Mouse (Mus musculus): ENCODE results near the gene Ccr4.

The Ccr4 gene

DNA sequence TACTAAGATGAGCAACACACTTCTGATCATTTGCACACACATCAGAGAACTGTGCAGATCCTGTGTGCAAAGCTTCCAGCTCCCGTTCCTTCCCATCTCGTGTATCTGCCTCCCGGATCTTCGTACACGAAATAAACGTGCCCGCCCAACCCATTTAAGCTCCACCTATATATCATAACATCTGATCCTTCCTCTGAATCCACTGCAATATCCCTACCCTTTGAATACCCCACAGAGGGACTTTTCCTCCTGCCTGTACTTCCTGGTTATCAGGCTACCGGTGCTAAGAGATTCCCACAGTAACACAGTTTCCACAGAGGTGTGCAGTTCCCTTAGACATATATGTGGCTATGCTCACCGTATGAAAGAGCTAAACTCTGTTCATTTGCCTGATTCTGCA lies at the start of gene Ccr4:
Gene Ccr4, minus strand, starts transcription at position 101 of the 400 bp plus-strand sequence.
- DNase-seq (ENCODE audit: low spot score): no peak

DNA sequence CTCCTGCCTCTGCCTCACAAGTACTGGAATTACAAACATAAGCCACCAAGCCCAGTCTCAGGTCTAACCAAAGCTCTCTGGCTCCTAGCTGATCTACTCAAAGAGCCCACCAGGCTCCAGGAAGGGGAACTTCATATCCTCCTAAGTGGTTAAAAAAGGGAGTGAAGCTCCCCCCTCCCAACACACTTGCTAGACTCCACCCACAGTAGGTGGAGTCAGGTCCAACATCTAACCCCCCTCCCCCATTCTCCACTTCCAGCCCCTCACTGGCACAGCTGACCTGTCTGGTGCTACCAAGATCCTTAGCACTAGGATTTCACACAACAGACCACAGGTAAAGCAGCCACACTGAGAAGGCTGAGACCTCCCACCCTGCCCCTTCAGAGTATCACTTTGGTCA lies 49.1 kb upstream of the Ccr4 start:
- no peak for DNase-seq (ENCODE audit: low spot score)

GRCm38 (mm10) chr9:114550033-114550432 lies 45.3 kb upstream of the Ccr4 start:
- no peak for DNase-seq (ENCODE audit: low spot score)

- DNase-seq (ENCODE audit: low spot score): no peak
Measured at GRCm38 (mm10) chr9:114549117-114549516, 44.4 kb upstream of the Ccr4 start.

DNA sequence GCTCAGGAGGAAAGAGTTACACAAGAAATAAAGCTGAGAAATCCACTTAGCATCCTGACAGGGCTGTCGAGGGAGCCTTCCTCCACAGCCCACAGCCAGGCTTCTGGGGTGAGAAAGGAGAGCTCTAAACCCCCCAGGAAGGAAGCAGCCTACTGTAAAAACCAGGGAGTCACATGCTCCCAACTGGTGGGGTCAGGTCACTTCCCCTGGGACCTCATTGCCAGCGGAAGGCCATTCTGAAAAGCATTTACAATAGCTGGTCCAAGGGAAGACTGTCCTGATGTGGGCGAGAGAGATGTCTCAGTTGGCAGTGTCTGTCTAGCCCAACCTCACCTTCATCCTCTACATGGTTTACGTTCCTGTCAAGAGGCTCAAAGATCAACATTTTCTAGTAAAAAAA lies 43.8 kb upstream of the Ccr4 start:
- DNase-seq (ENCODE audit: low spot score): no peak

DNA sequence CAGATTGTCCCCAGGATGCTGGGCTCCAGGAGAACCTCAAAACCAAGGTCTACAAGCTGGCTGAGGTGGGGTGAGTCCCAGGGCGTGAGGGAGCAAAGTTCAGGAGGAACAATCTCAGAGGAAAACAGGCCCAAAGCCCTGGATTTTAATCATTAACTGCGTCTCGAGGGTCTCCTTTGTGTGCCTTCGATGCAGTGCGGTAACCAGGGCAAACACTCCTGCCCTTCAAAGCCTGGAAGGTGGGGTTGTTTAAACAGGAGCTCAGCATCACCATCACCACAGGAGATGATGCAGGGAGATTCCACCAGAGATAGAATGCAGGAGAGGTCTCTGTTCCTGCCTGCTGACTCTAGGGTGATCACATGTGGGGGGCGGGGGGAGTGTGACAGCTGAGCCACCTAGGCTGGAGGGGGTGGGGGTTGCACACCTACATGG lies 42.9 kb upstream of the Ccr4 start:
- no peak for DNase-seq (ENCODE audit: low spot score)

DNA sequence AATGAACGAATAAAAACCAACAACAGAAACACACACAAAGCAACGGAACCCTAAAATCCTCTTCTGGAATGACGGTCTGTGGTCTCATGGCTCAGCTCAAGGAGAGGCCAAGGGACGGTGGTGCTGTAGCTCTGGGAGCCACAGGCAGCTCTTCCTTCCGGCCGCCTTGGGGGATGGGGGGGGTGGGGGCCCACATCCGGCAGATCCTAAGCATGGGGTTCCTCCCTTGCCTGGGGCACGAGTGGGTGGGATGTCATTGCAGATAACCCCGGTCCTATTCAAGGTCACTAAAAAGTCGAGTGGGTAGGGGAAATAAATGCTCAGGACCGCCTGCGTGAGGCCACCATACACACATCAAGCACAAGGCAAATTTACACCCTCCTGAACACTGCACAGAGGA lies 42.0 kb upstream of the Ccr4 start:
- no peak for DNase-seq (ENCODE audit: low spot score)

GRCm38 (mm10) chr9:114544754-114545393 lies 40.2 kb upstream of the Ccr4 start:
- no peak for DNase-seq (ENCODE audit: low spot score)

DNA sequence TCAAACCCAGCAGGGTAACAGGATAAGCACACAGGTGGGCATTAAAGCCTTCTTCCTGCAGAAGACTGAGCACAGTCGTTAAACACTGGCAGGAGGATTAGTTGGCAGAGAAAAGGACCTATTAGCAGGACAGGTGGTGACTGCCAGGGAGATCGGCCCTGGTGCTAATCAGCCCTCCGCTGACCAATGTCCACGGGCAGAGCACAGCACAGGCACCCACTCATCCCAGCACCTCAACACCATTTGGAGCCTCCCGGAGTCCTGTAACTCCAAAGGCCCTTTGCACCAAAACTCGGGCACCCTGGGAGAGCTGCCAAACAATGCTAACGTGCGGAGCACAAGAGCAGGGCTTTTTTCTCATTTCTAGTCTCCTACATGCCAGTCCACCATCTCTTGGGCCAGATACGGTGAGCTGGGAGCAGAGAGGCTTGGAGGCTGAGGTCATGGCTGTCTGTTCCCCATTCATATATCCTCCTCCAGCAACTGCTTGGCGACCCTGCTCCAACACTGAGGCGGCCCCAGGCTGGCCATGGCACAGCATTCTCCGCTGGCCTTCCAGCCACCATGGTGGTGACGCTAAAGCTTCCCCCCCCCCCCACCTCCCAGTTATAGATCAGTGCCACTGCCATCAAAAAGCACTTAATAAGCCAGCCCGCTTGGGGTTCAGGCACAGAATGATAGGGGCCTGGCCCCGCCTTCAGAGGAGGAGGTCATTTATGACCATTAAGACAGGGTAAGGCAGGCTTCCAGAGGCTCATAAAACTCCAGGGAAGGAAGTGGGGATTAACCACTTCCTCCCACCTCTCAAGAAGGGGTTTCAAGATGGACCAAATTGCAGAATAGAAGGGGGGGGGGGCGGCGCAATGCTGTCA lies 39.4 kb upstream of the Ccr4 start:
- no peak for DNase-seq (ENCODE audit: low spot score)

DNA sequence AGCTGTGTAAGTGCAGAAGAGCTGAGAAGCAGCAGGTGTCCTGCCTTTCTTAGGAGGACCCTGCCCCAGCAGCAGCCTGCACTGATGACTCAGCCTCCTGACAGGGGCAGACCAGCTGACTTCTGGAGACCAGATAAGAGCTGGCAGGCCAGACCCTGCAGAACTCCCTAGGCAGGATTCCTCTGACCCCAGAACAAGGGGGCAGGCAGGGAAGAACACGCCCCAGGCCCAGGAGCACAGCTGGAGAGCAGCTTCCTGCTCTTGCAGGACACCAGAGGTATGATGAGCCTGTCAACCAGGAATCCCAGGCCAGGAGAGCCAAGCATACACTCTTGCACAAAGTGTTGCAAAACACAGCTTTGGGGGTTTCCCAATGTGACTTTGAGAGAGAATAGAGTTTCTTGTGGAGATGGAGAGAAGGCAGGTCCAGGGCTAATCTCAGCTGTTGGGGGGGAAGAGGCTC lies 36.6 kb upstream of the Ccr4 start:
- DNase-seq (ENCODE audit: low spot score): no peak

DNA sequence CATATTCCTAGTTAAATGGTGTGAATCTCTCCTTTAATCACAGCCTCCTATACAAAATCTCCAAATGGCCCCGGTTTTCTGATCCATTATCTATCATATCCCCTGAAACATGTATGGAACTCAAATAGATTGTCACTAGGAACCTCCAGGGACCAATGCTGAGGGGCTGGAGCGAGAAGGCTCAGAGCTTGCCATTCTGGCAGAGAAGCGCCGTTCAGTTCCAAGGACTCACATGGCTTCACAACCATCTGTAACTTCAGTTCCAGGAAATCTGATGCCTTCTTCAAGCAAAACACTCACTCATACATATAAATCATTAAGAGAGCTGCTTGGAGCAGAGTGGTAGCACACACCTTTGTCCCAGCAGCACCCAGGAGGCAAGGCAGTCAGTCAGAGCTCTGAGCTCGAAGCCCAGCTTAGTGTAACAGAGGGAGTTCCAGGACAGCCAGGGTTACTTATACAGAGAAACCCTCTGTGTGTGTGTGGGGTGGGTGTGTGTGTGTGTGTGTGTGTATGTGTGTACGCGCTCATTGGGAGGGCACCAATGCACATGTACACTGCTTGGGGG lies 34.4 kb upstream of the Ccr4 start:
- DNase-seq (ENCODE audit: low spot score): no peak

DNA sequence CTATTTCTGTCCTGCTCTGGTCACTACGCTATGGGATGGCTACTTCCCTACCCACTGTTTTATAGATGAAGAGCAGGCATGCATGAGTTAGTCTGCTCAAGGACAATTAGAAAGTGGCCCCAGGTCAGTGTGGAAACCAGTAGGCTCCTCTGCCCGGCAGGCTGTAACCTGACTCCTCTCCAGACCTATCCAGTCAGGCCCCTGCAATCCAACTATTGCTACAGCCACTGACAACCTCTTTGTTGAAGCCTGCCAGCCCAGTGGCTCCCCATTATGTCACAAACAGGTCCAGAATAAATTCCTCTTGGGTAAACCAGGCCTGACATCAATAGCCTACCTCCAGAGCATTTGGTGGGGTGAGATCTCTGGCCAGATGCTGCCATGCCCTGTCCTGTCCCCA lies 31.9 kb upstream of the Ccr4 start:
- no peak for DNase-seq (ENCODE audit: low spot score)

GRCm38 (mm10) chr9:114534747-114535517 lies 30.2 kb upstream of the Ccr4 start:
- no peak for DNase-seq (ENCODE audit: low spot score)

- no peak for DNase-seq (ENCODE audit: low spot score)
Measured at GRCm38 (mm10) chr9:114533848-114534247, 29.1 kb upstream of the Ccr4 start.

- no peak for DNase-seq (ENCODE audit: low spot score)
Measured at GRCm38 (mm10) chr9:114531276-114531675, 26.6 kb upstream of the Ccr4 start.

- DNase-seq (ENCODE audit: low spot score): no peak
Measured at GRCm38 (mm10) chr9:114528680-114529048, 23.9 kb upstream of the Ccr4 start.

DNA sequence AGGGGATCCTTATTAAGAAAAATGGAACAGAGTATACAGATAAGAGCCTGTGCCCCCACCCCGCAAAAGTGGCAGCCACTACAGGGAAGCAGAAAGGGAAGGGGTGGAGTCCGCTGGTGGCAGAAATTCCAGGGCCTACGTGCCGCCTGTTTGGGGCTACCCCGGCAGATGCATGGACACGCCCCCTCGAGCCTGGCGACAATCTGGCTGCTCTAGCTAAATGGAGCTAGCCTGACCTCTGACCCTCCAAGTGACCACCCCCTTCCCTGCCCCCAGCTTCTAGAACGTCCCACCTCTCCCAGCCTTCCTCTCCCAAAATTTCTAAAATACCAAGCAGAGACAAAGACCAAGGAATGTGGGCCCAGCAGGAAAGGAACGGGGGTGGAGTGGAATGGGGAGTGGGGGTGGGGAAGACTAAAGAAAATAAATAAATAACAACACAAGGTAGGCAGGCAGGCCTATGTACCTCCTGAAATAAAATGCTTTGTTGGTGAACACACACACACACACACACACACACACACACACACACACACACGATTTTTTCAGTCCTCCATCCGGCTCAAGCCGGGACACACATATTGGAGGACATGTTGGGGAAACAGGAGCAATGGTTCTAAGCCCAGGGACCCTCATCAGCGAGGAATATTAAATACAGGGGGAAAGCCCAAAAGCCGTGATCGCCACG lies 23.4 kb upstream of the Ccr4 start:
- DNase-seq (ENCODE audit: low spot score): no peak

- peak; percentile 43 for DNase-seq (ENCODE audit: low spot score)
Measured at GRCm38 (mm10) chr9:114527085-114527484, 22.4 kb upstream of the Ccr4 start.

- no peak for DNase-seq (ENCODE audit: low spot score)
Measured at GRCm38 (mm10) chr9:114526581-114526980, 21.9 kb upstream of the Ccr4 start.

DNA sequence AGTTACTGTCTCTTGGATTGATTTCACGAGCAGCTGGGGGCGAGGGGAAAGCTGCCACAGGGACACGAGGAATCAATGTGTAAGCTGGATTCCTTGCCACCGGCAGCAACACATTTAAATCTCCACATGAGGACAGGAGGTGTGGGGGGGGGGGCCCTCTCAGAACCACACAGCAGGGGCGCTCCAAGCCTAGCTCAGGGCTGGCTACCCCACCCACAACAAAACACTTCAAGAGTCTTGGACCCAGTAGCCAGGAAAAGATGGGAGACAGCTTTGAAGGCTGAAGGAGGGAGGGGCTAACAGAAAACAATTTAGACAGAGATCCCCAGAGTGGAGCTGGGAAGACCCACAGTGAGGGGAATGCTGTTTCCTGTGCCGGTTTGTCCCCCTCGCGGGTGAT lies 21.2 kb upstream of the Ccr4 start:
- DNase-seq (ENCODE audit: low spot score): no peak

GRCm38 (mm10) chr9:114525073-114525633 lies 20.4 kb upstream of the Ccr4 start:
- DNase-seq (ENCODE audit: low spot score): no peak

Measured in lung, postnatal 25 days (tissue).